Mouse (Mus musculus) layer of hippocampus, adult 11-12 months (tissue): ENCODE measurements around the gene Gstm1.
A peak's percentile ranks its signal among the peaks of the same experiment; 100 is the strongest.
"Not testable (repeated sequence)": the region's sequence is repeated elsewhere in the genome, so short reads cannot be mapped to it uniquely, and the experiment has no call there.

ENCODE experiments used
- DNase-seq: peaks from one replicate; pipeline ENCODE4 v3.0.0; 2022; ENCODE audit warnings: low spot score

Gene Gstm1

GRCm38 (mm10) chr3:108014974-108015346, 2.8 kb downstream of the Gstm1 start:
- DNase-seq, result no peak

GRCm38 (mm10) chr3:108014098-108014973, 3.4 kb downstream of the Gstm1 start:
- DNase-seq, result no peak

- peak; percentile 68 for DNase-seq
Observed at GRCm38 (mm10) chr3:108013331-108013871, 4.4 kb downstream of the Gstm1 start.

- DNase-seq, result no peak
Observed at GRCm38 (mm10) chr3:108011558-108011957, 6.2 kb downstream of the Gstm1 start.

GRCm38 (mm10) chr3:108010286-108010685, 7.5 kb downstream of the Gstm1 start:
- peak; percentile 49 for DNase-seq

GRCm38 (mm10) chr3:108002021-108002420, 15.8 kb downstream of the Gstm1 start:
- DNase-seq, result no peak

- no peak for DNase-seq
Observed at GRCm38 (mm10) chr3:107999491-107999890, 18.3 kb downstream of the Gstm1 start.

GRCm38 (mm10) chr3:107998591-107998990, 19.2 kb downstream of the Gstm1 start:
- no peak for DNase-seq

GRCm38 (mm10) chr3:107996576-107996975, 21.2 kb downstream of the Gstm1 start:
- no peak for DNase-seq

GRCm38 (mm10) chr3:107995974-107996373, 21.8 kb downstream of the Gstm1 start:
- not testable (repeated sequence) for DNase-seq

GRCm38 (mm10) chr3:107986041-107986562, 31.7 kb downstream of the Gstm1 start, which contains the start of gene Gstm2:
Gene Gstm2, minus strand, starts transcription at chr3:107986453.
- no peak for DNase-seq

- DNase-seq, result not testable (repeated sequence)
Observed at GRCm38 (mm10) chr3:107985141-107985540, 32.6 kb downstream of the Gstm1 start.

GRCm38 (mm10) chr3:107984471-107984870, 33.3 kb downstream of the Gstm1 start:
- DNase-seq, result no peak

GRCm38 (mm10) chr3:107983771-107984170, 34.0 kb downstream of the Gstm1 start:
- DNase-seq, result no peak

GRCm38 (mm10) chr3:107982726-107983125, 35.0 kb downstream of the Gstm1 start:
- DNase-seq, result no peak

- no peak for DNase-seq
Observed at GRCm38 (mm10) chr3:107981261-107981660, 36.5 kb downstream of the Gstm1 start.

- no peak for DNase-seq
Observed at GRCm38 (mm10) chr3:107977691-107978090, 40.1 kb downstream of the Gstm1 start.

- no peak for DNase-seq
Observed at GRCm38 (mm10) chr3:107974237-107974636, 43.5 kb downstream of the Gstm1 start.

GRCm38 (mm10) chr3:107972070-107972469, 45.7 kb downstream of the Gstm1 start:
- no peak for DNase-seq

- DNase-seq, result not testable (repeated sequence)
Observed at GRCm38 (mm10) chr3:107971101-107971500, 46.7 kb downstream of the Gstm1 start.

- DNase-seq, result no peak
Observed at GRCm38 (mm10) chr3:107968724-107969395, 48.9 kb downstream of the Gstm1 start, which contains the start of gene Gstm3. Gene Gstm3, minus strand, starts transcription at chr3:107969283.

- no peak for DNase-seq
Observed at GRCm38 (mm10) chr3:107966631-107967030, 51.1 kb downstream of the Gstm1 start.

GRCm38 (mm10) chr3:107965592-107965991, 52.2 kb downstream of the Gstm1 start:
- DNase-seq, result no peak
